Mouse (Mus musculus): ENCODE data around the gene Nt5dc3. TPM values are rescaled to one million over a fixed set of nuclear protein-coding genes. Genes with fewer than 3 reads are reported as not detected.

Nt5dc3 gene
- polyA plus RNA-seq, 1 experiment = 6.8 TPM

- H3K4me3 ChIP-seq (ENCODE audit: insufficient read depth, low read length) = no peak overlapping the region
- H3K4me1 ChIP-seq (ENCODE audit: control insufficient read depth, insufficient read depth, low read length) = peaks cover 3% of the 10 kb centered on the region; the same call in 1 of the 2 replicates
- H3K27ac ChIP-seq (ENCODE audit: insufficient read depth, low read depth, low read length) = no peak overlapping the region
- TF ChIP-seq POLR2A (IDR thresholded peaks at IDR 0.05; ENCODE audit: borderline replicate concordance, low read depth, low read length) = no peak
Observed at GRCm38 (mm10) chr10:86852160-86852559, 73.4 kb downstream of the Nt5dc3 start.

GRCm38 (mm10) chr10:86853433-86853832, 74.6 kb downstream of the Nt5dc3 start:
- TF ChIP-seq POLR2A (IDR thresholded peaks at IDR 0.05; ENCODE audit: borderline replicate concordance, low read depth, low read length) (no peak), CTCF (IDR thresholded peaks at IDR 0.05; ENCODE audit: low read depth, low read length) (no peak)
- Histone ChIP-seq H3K4me1 (ENCODE audit: control insufficient read depth, insufficient read depth, low read length) (peaks cover 3% of the 10 kb centered on the region; the same call in 1 of the 2 replicates), H3K4me3 (ENCODE audit: insufficient read depth, low read length) (no peak overlapping the region)

GRCm38 (mm10) chr10:86860396-86860795, 81.6 kb downstream of the Nt5dc3 start:
- Histone ChIP-seq H3K27ac (ENCODE audit: insufficient read depth, low read depth, low read length) (no peak overlapping the region), H3K4me3 (ENCODE audit: insufficient read depth, low read length) (no peak overlapping the region), H3K4me1 (ENCODE audit: control insufficient read depth, insufficient read depth, low read length) (peaks cover 3% of the 10 kb centered on the region; the same call in 1 of the 2 replicates)
- TF ChIP-seq POLR2A (IDR thresholded peaks at IDR 0.05; ENCODE audit: borderline replicate concordance, low read depth, low read length) (no peak), CTCF (IDR thresholded peaks at IDR 0.05; ENCODE audit: low read depth, low read length) (no peak)

More at GRCm38 (mm10) chr10:86853433-86853832, 74.6 kb downstream of the Nt5dc3 start:
- no peak overlapping the region for H3K27ac ChIP-seq (ENCODE audit: insufficient read depth, low read depth, low read length)

GRCm38 (mm10) chr10:86862496-86862895, 83.7 kb downstream of the Nt5dc3 start:
- TF ChIP-seq POLR2A (IDR thresholded peaks at IDR 0.05; ENCODE audit: borderline replicate concordance, low read depth, low read length) = no peak
- TF ChIP-seq CTCF (IDR thresholded peaks at IDR 0.05; ENCODE audit: low read depth, low read length) = no peak
- H3K4me1 ChIP-seq (ENCODE audit: control insufficient read depth, insufficient read depth, low read length) = peaks cover 3% of the 10 kb centered on the region; the same call in 1 of the 2 replicates
- H3K4me3 ChIP-seq (ENCODE audit: insufficient read depth, low read length) = no peak overlapping the region
- H3K27ac ChIP-seq (ENCODE audit: insufficient read depth, low read depth, low read length) = no peak overlapping the region

- H3K4me3 ChIP-seq (ENCODE audit: insufficient read depth, low read length) = no peak overlapping the region
- H3K27ac ChIP-seq (ENCODE audit: insufficient read depth, low read depth, low read length) = no peak overlapping the region
- peaks cover 3% of the 10 kb centered on the region; the same call in 1 of the 2 replicates for H3K4me1 ChIP-seq (ENCODE audit: control insufficient read depth, insufficient read depth, low read length)
- TF ChIP-seq CTCF (IDR thresholded peaks at IDR 0.05; ENCODE audit: low read depth, low read length) (peak; percentile 35; the same call in 1 of the 2 replicates), POLR2A (IDR thresholded peaks at IDR 0.05; ENCODE audit: borderline replicate concordance, low read depth, low read length) (no peak)
Observed at GRCm38 (mm10) chr10:86863429-86863828, 84.6 kb downstream of the Nt5dc3 start.

GRCm38 (mm10) chr10:86872121-86872520, 93.3 kb downstream of the Nt5dc3 start:
- no peak overlapping the region for H3K27ac ChIP-seq (ENCODE audit: insufficient read depth, low read depth, low read length)
- TF ChIP-seq POLR2A (IDR thresholded peaks at IDR 0.05; ENCODE audit: borderline replicate concordance, low read depth, low read length) = no peak
- TF ChIP-seq CTCF (IDR thresholded peaks at IDR 0.05; ENCODE audit: low read depth, low read length) = no peak
- H3K4me1 ChIP-seq (ENCODE audit: control insufficient read depth, insufficient read depth, low read length) = peaks cover 3% of the 10 kb centered on the region
- H3K4me3 ChIP-seq (ENCODE audit: insufficient read depth, low read length) = no peak overlapping the region

GRCm38 (mm10) chr10:86872591-86872990, 93.8 kb downstream of the Nt5dc3 start:
- Histone ChIP-seq H3K4me3 (ENCODE audit: insufficient read depth, low read length) (no peak overlapping the region), H3K4me1 (ENCODE audit: control insufficient read depth, insufficient read depth, low read length) (peaks cover 3% of the 10 kb centered on the region; the same call in 1 of the 2 replicates), H3K27ac (ENCODE audit: insufficient read depth, low read depth, low read length) (no peak overlapping the region)
- TF ChIP-seq POLR2A (IDR thresholded peaks at IDR 0.05; ENCODE audit: borderline replicate concordance, low read depth, low read length) (no peak), CTCF (IDR thresholded peaks at IDR 0.05; ENCODE audit: low read depth, low read length) (no peak)

- Histone ChIP-seq H3K4me3 (ENCODE audit: insufficient read depth, low read length) (no peak overlapping the region), H3K27ac (ENCODE audit: insufficient read depth, low read depth, low read length) (no peak overlapping the region), H3K4me1 (ENCODE audit: control insufficient read depth, insufficient read depth, low read length) (peaks cover 25% of the 10 kb centered on the region)
- no peak for TF ChIP-seq POLR2A (IDR thresholded peaks at IDR 0.05; ENCODE audit: borderline replicate concordance, low read depth, low read length)
Observed at GRCm38 (mm10) chr10:86878721-86879120, 99.9 kb downstream of the Nt5dc3 start.

- peaks cover 36% of the 10 kb centered on the region for H3K4me1 ChIP-seq (ENCODE audit: control insufficient read depth, insufficient read depth, low read length)
- no peak overlapping the region for H3K4me3 ChIP-seq (ENCODE audit: insufficient read depth, low read length)
- TF ChIP-seq CTCF (IDR thresholded peaks at IDR 0.05; ENCODE audit: low read depth, low read length) (no peak), POLR2A (IDR thresholded peaks at IDR 0.05; ENCODE audit: borderline replicate concordance, low read depth, low read length) (no peak)
- no peak overlapping the region for H3K27ac ChIP-seq (ENCODE audit: insufficient read depth, low read depth, low read length)
Observed at GRCm38 (mm10) chr10:86880071-86880806, 101.4 kb downstream of the Nt5dc3 start.

GRCm38 (mm10) chr10:86881448-86881847, 102.6 kb downstream of the Nt5dc3 start:
- H3K4me3 ChIP-seq (ENCODE audit: insufficient read depth, low read length) = no peak overlapping the region
- TF ChIP-seq POLR2A (IDR thresholded peaks at IDR 0.05; ENCODE audit: borderline replicate concordance, low read depth, low read length) (no peak), CTCF (IDR thresholded peaks at IDR 0.05; ENCODE audit: low read depth, low read length) (no peak)
- peak overlapping the region; percentile 83 for H3K27ac ChIP-seq (ENCODE audit: insufficient read depth, low read depth, low read length)
- peaks cover 44% of the 10 kb centered on the region for H3K4me1 ChIP-seq (ENCODE audit: control insufficient read depth, insufficient read depth, low read length)

All from bone marrow macrophage, adult 2 months (primary cell).